Mouse (Mus musculus) spleen, embryonic (tissue): Measurements from ENCODE around the gene 4930426L09Rik.

Experiments
- CTCF ChIA-PET: fragments of 350-600 bp; sonication (Branson Sonifier 250); formaldehyde crosslinking; loops from one replicate; lab custom pipeline; 2022; lab: Charles Lee

4930426L09Rik gene

GRCm38 (mm10) chr2:19007580-19007979, 9.4 kb downstream of the 4930426L09Rik start:
- CTCF ChIA-PET: interaction anchor here (0.6 kb wide), 1 partner anchor 37 kb away, joined by 4 read pairs; no protein-coding TSS in a partner anchor

- CTCF ChIA-PET: interaction anchor here (0.7 kb wide), 1 partner anchor 135 kb away, joined by 3 read pairs; no protein-coding TSS in a partner anchor
Measured at GRCm38 (mm10) chr2:19010541-19010940, 12.4 kb downstream of the 4930426L09Rik start.

GRCm38 (mm10) chr2:19011443-19011842, 13.3 kb downstream of the 4930426L09Rik start:
- CTCF ChIA-PET: no interaction called here

GRCm38 (mm10) chr2:19016348-19016747, 18.2 kb downstream of the 4930426L09Rik start:
- CTCF ChIA-PET: no interaction called here

- CTCF ChIA-PET: no interaction called here
Measured at GRCm38 (mm10) chr2:19016839-19017238, 18.7 kb downstream of the 4930426L09Rik start.

GRCm38 (mm10) chr2:19018034-19018433, 19.9 kb downstream of the 4930426L09Rik start:
- CTCF ChIA-PET: no interaction called here

GRCm38 (mm10) chr2:19024807-19025206, 26.7 kb downstream of the 4930426L09Rik start:
- CTCF ChIA-PET: interaction anchor here (0.8 kb wide), 1 partner anchor 186 kb away, joined by 3 read pairs; no protein-coding TSS in a partner anchor

GRCm38 (mm10) chr2:19037430-19037829, 39.3 kb downstream of the 4930426L09Rik start:
- CTCF ChIA-PET: interaction anchor here (0.5 to 1.1 kb wide), 2 partner anchors 10 to 308 kb away, joined by 3 to 13 read pairs; no protein-coding TSS in a partner anchor

- CTCF ChIA-PET: interaction anchor here (0.5 to 1.1 kb wide), 2 partner anchors 9 to 307 kb away, joined by 3 to 13 read pairs; no protein-coding TSS in a partner anchor
Measured at GRCm38 (mm10) chr2:19037907-19038570, 39.9 kb downstream of the 4930426L09Rik start.

- CTCF ChIA-PET: interaction anchor here (1.0 kb wide), 1 partner anchor 62 kb away, joined by 3 read pairs; no protein-coding TSS in a partner anchor
Measured at GRCm38 (mm10) chr2:19048225-19048624, 50.1 kb downstream of the 4930426L09Rik start.

GRCm38 (mm10) chr2:19049341-19049740, 51.2 kb downstream of the 4930426L09Rik start:
- CTCF ChIA-PET: interaction anchor here (0.7 kb wide), 1 partner anchor 638 kb away, joined by 21 read pairs; no protein-coding TSS in a partner anchor
